Mouse (Mus musculus): ENCODE data around the gene 1700067K01Rik.

1700067K01Rik gene

GRCm38 (mm10) chr8:84001281-84002000 lies at the start of gene 1700067K01Rik:
Gene 1700067K01Rik (plus strand): TSS chr8:84001502.
- DNase-seq (ENCODE audit: low read depth, low spot score) = no peak

GRCm38 (mm10) chr8:83954749-83955105 lies 46.6 kb upstream of the 1700067K01Rik start:
- no peak for DNase-seq (ENCODE audit: low read depth, low spot score)

- peak; percentile 99 for DNase-seq (ENCODE audit: low read depth, low spot score)
These were observed 46.0 kb upstream of the 1700067K01Rik start, which contains the start of the genes Gm10644 and Asf1b for GRCm38 (mm10) chr8:83955106-83955957. Gene Gm10644 (minus strand): TSS chr8:83955205. Gene Asf1b (plus strand): TSS chr8:83955507.

- no peak for DNase-seq (ENCODE audit: low read depth, low spot score)
These were observed 45.4 kb upstream of the 1700067K01Rik start for GRCm38 (mm10) chr8:83955958-83956218.

- peak; percentile 69 for DNase-seq (ENCODE audit: low read depth, low spot score)
These were observed 44.5 kb upstream of the 1700067K01Rik start for GRCm38 (mm10) chr8:83956789-83957188.

- no peak for DNase-seq (ENCODE audit: low read depth, low spot score)
These were observed 37.1 kb upstream of the 1700067K01Rik start for GRCm38 (mm10) chr8:83964015-83964765.

- DNase-seq (ENCODE audit: low read depth, low spot score) = no peak
These were observed 33.6 kb upstream of the 1700067K01Rik start for GRCm38 (mm10) chr8:83967701-83968100.

GRCm38 (mm10) chr8:83971121-83971520 lies 30.2 kb upstream of the 1700067K01Rik start:
- DNase-seq (ENCODE audit: low read depth, low spot score) = no peak

GRCm38 (mm10) chr8:83971661-83972060 lies 29.6 kb upstream of the 1700067K01Rik start:
- DNase-seq (ENCODE audit: low read depth, low spot score) = peak; percentile 11

- peak; percentile 98 for DNase-seq (ENCODE audit: low read depth, low spot score)
These were observed 28.9 kb upstream of the 1700067K01Rik start, which contains the start of gene Prkaca for GRCm38 (mm10) chr8:83972150-83973120. Gene Prkaca (plus strand): TSS chr8:83972993.

- DNase-seq (ENCODE audit: low read depth, low spot score) = peak; percentile 51
These were observed 27.9 kb upstream of the 1700067K01Rik start for GRCm38 (mm10) chr8:83973161-83974031.

- no peak for DNase-seq (ENCODE audit: low read depth, low spot score)
These were observed 26.8 kb upstream of the 1700067K01Rik start for GRCm38 (mm10) chr8:83974521-83974920.

- DNase-seq (ENCODE audit: low read depth, low spot score) = peak; percentile 77
These were observed 25.1 kb upstream of the 1700067K01Rik start for GRCm38 (mm10) chr8:83976101-83976630.

GRCm38 (mm10) chr8:83976779-83977350 lies 24.4 kb upstream of the 1700067K01Rik start:
- peak; percentile 46 for DNase-seq (ENCODE audit: low read depth, low spot score)

- DNase-seq (ENCODE audit: low read depth, low spot score) = no peak
These were observed 23.7 kb upstream of the 1700067K01Rik start for GRCm38 (mm10) chr8:83977646-83978045.

- no peak for DNase-seq (ENCODE audit: low read depth, low spot score)
These were observed 23.1 kb upstream of the 1700067K01Rik start for GRCm38 (mm10) chr8:83978200-83978599.

- DNase-seq (ENCODE audit: low read depth, low spot score) = no peak
These were observed 21.1 kb upstream of the 1700067K01Rik start for GRCm38 (mm10) chr8:83980250-83980649.

GRCm38 (mm10) chr8:83980845-83981244 lies 20.5 kb upstream of the 1700067K01Rik start:
- DNase-seq (ENCODE audit: low read depth, low spot score) = no peak

GRCm38 (mm10) chr8:83981533-83981932 lies 19.8 kb upstream of the 1700067K01Rik start:
- no peak for DNase-seq (ENCODE audit: low read depth, low spot score)

Data from CD4-positive, CD25-positive, alpha-beta regulatory T cell, adult 2 months (primary cell).